Mouse (Mus musculus): ENCODE measurements around the gene Clvs2.

Gene Clvs2

GRCm38 (mm10) chr10:33624131-33624879 is at the start of gene Clvs2:
Gene Clvs2, minus strand, starts transcription at chr10:33624769.
- DNase-seq (ENCODE audit: low spot score): peak; percentile 56

GRCm38 (mm10) chr10:33653142-33653541 is 28.6 kb upstream of the Clvs2 start:
- peak; percentile 52 for DNase-seq (ENCODE audit: low spot score)

GRCm38 (mm10) chr10:33623577-33623991 is 985 bp downstream of the Clvs2 start:
- DNase-seq (ENCODE audit: low spot score): peak; percentile 1

- DNase-seq (ENCODE audit: low spot score): no peak
Observed at GRCm38 (mm10) chr10:33622700-33623099, 1.9 kb downstream of the Clvs2 start.

- DNase-seq (ENCODE audit: low spot score): no peak
Observed at GRCm38 (mm10) chr10:33616207-33616606, 8.4 kb downstream of the Clvs2 start.

- no peak for DNase-seq (ENCODE audit: low spot score)
Observed at GRCm38 (mm10) chr10:33613197-33613596, 11.4 kb downstream of the Clvs2 start.

GRCm38 (mm10) chr10:33592732-33593131 is 31.8 kb downstream of the Clvs2 start:
- no peak for DNase-seq (ENCODE audit: low spot score)

- no peak for DNase-seq (ENCODE audit: low spot score)
Observed at GRCm38 (mm10) chr10:33588800-33589199, 35.8 kb downstream of the Clvs2 start.

- DNase-seq (ENCODE audit: low spot score): no peak
Observed at GRCm38 (mm10) chr10:33587118-33587517, 37.5 kb downstream of the Clvs2 start.

GRCm38 (mm10) chr10:33558081-33558480 is 66.5 kb downstream of the Clvs2 start:
- peak; percentile 4 for DNase-seq (ENCODE audit: low spot score)

- no peak for DNase-seq (ENCODE audit: low spot score)
Observed at GRCm38 (mm10) chr10:33540331-33540730, 84.2 kb downstream of the Clvs2 start.

Measured in embryo, embryonic 10.5 days (tissue).